Mouse (Mus musculus) inflammation-experienced regulatory T-cells, adult 6 months (primary cell): Measurements from ENCODE around the gene Car1. TPM values are rescaled to one million over a fixed set of nuclear protein-coding genes. Genes with fewer than 3 reads are reported as not detected.
"Not testable (repeated sequence)": the region's sequence is repeated elsewhere in the genome, so short reads cannot be mapped to it uniquely, and the experiment has no call there.

Source experiments
- ATAC-seq: one replicate; pipeline ENCODE4 v1.8.0; 2017
- polyA plus RNA-seq, 3 experiments: library from polyadenylated mRNA; unstranded; fragments of 100-300 nt; shearing (Covaris generic); gene quantifications; one replicate each; pipeline ENCODE4 v1.2.1; 2017

Gene Car1
- polyA plus RNA-seq, 3 experiments from 2014 or later = not detected

- not testable (repeated sequence) for ATAC-seq
Measured at GRCm38 (mm10) chr3:14782365-14782764, 25.8 kb downstream of the Car1 start.

- ATAC-seq = no peak
Measured at GRCm38 (mm10) chr3:14780212-14780611, 28.0 kb downstream of the Car1 start.

GRCm38 (mm10) chr3:14776497-14777162 is 31.5 kb downstream of the Car1 start:
- ATAC-seq = not testable (repeated sequence)

- ATAC-seq = not testable (repeated sequence)
Measured at GRCm38 (mm10) chr3:14774539-14774938, 33.6 kb downstream of the Car1 start.

GRCm38 (mm10) chr3:14772473-14772872 is 35.7 kb downstream of the Car1 start:
- not testable (repeated sequence) for ATAC-seq

- no peak for ATAC-seq
Measured at GRCm38 (mm10) chr3:14764755-14765566, 43.2 kb downstream of the Car1 start.

- ATAC-seq = no peak
Measured at GRCm38 (mm10) chr3:14755716-14756115, 52.5 kb downstream of the Car1 start.

- ATAC-seq = no peak
Measured at GRCm38 (mm10) chr3:14746041-14746440, 62.1 kb downstream of the Car1 start.

- no peak for ATAC-seq
Measured at GRCm38 (mm10) chr3:14738261-14738660, 69.9 kb downstream of the Car1 start.

GRCm38 (mm10) chr3:14727496-14727895 is 80.7 kb downstream of the Car1 start:
- ATAC-seq = not testable (repeated sequence)

- ATAC-seq = not testable (repeated sequence)
Measured at GRCm38 (mm10) chr3:14725462-14725861, 82.7 kb downstream of the Car1 start.

Other genes with a start within 250 kb of the Car1 start
- gene 1810022K09Rik, start 197.1 kb downstream of the Car1 start, polyA plus RNA-seq = 100 to 1,000 TPM; 207 to 257 (median 233) TPM
- gene Car13, start 166.6 kb downstream of the Car1 start, polyA plus RNA-seq = under 1 TPM in 2 of 3 experiments, not detected in 1; 0.34 to 0.72 TPM
- gene Car3, start 55.1 kb upstream of the Car1 start, polyA plus RNA-seq = not detected
- 10 to 100 TPM in 1 of 3 experiments, 1 to 10 TPM in 2; 2.7 to 48.9 (median 4.2) TPM for gene Car2, start 77.9 kb upstream of the Car1 start, polyA plus RNA-seq